Mouse (Mus musculus): ENCODE results near the gene Ikzf1.
A peak's percentile ranks its signal among the peaks of the same experiment; 100 is the strongest.

The Ikzf1 gene

GRCm38 (mm10) chr11:11765414-11765813, 80.6 kb downstream of the Ikzf1 start:
- peak; percentile 55 for DNase-seq (ENCODE audit: low read depth, low spot score)

GRCm38 (mm10) chr11:11766105-11766504, 81.3 kb downstream of the Ikzf1 start:
- peak; percentile 72 for DNase-seq (ENCODE audit: low read depth, low spot score)

GRCm38 (mm10) chr11:11766736-11767135, 81.9 kb downstream of the Ikzf1 start:
- no peak for DNase-seq (ENCODE audit: low read depth, low spot score)

DNA sequence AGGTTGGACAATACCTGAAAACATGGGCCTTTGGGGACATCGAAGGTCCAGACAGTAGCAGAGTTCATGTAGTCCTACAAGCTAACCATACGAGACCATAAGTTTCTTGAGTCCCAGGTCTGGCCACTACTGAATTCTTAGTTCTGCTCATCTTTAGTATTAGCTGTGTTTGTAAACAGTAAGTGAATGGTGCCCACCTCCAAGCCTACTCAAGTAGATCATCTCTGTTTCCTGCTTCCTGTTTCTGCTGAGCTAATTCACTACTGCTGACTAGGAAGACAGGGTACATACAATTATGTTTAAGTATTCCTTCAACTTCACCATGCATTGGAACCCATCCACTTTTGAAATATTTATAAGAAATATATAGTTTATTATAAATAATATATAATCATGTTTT, 83.3 kb downstream of the Ikzf1 start:
- peak; percentile 62 for DNase-seq (ENCODE audit: low read depth, low spot score)

DNA sequence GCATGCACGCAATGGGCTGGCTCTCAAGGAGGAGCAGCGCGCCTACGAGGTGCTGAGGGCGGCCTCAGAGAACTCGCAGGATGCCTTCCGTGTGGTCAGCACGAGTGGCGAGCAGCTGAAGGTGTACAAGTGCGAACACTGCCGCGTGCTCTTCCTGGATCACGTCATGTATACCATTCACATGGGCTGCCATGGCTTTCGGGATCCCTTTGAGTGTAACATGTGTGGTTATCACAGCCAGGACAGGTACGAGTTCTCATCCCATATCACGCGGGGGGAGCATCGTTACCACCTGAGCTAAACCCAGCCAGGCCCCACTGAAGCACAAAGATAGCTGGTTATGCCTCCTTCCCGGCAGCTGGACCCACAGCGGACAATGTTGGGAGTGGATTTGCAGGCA, 84.5 kb downstream of the Ikzf1 start:
- no peak for DNase-seq (ENCODE audit: low read depth, low spot score)

DNA sequence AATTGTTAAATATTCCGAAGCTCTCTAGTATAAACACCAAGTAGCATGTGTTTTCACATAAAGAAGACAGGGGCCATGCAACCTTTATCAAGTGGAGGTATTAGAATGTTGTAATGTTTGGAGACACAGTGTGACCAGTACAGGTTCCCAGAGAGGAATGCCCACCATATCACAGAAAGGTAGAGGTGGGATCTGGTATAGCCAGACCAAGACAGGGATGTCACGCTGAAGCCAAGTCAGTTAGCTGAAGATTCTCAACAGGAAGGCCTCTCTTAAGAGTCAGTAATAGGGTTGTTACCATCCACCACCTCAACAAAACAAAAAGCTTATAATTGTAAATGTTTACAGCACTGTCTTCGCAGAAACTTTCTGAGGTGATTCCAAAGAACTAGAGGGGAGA, 85.9 kb downstream of the Ikzf1 start:
- no peak for DNase-seq (ENCODE audit: low read depth, low spot score)

GRCm38 (mm10) chr11:11772196-11772595, 87.4 kb downstream of the Ikzf1 start:
- no peak for DNase-seq (ENCODE audit: low read depth, low spot score)

- DNase-seq (ENCODE audit: low read depth, low spot score): no peak
These were observed 89.6 kb downstream of the Ikzf1 start for GRCm38 (mm10) chr11:11774384-11774783.

DNA sequence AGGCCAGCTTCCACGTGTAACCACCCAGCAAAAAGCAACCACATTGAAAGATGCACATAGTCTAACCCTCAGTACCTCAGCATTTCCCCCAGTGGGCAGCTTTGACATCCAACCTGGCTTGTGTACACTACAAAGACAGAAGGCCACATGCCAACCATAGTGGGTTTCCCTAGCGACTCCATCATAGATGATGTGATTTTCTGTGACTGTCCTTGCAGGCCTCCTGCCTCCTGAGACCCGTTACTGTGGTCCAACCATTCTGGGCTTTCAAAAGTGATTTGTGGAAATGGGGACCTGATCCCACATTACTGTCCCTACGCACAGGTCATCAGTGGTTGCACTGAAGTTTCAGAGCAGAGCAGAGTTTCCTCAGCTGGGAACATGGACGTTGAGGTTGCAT, 90.1 kb downstream of the Ikzf1 start:
- DNase-seq (ENCODE audit: low read depth, low spot score): no peak

GRCm38 (mm10) chr11:11776071-11776821, 91.4 kb downstream of the Ikzf1 start:
- DNase-seq (ENCODE audit: low read depth, low spot score): peak; percentile 47

- DNase-seq (ENCODE audit: low read depth, low spot score): peak; percentile 95
These were observed 92.0 kb downstream of the Ikzf1 start for GRCm38 (mm10) chr11:11776822-11777174.

- DNase-seq (ENCODE audit: low read depth, low spot score): no peak
These were observed 92.4 kb downstream of the Ikzf1 start for GRCm38 (mm10) chr11:11777246-11777645.

GRCm38 (mm10) chr11:11777796-11778195, 93.0 kb downstream of the Ikzf1 start:
- peak; percentile 85 for DNase-seq (ENCODE audit: low read depth, low spot score)

DNA sequence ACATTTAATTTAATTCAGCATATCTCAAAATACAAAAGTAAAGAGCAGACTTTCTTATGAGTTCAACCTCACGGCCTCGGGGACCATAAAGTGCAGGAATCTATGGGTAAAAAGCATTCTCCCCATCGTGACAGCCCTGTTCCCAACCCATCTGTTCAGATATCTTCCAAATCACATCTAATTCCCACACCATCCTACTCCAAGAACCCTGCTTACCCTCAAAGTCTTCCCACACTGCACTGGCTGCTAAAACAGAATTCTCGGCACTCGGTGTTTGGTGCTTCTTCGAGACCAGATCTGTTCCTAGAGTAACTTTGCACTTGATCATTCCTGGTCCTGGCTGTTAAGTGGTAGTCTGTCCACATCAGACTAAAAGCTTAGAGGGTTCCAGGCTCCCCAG, 93.5 kb downstream of the Ikzf1 start:
- no peak for DNase-seq (ENCODE audit: low read depth, low spot score)

GRCm38 (mm10) chr11:11781728-11782127, 96.9 kb downstream of the Ikzf1 start:
- peak; percentile 76 for DNase-seq (ENCODE audit: low read depth, low spot score)

DNA sequence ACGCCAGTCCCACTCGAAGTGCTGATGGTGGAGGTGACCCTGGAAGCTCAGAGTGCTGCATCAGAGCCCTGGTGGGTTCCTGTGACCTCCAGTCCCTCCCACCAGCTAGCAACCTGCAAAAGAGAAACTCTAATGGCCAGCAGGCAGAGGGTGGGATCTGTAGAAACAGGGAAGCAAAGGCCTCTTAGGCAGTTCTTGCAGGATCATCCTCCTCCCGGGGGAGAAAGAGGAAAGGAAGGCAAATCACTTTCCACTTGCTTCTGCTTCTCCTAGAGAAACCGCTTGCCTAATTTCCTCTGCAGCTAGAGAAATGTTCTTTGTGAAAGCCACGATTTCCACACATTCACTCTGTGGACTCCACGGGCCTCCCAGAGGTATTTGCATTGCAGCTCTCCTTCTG, 100.7 kb downstream of the Ikzf1 start:
- DNase-seq (ENCODE audit: low read depth, low spot score): no peak

GRCm38 (mm10) chr11:11788521-11788974, 103.7 kb downstream of the Ikzf1 start:
- peak; percentile 90 for DNase-seq (ENCODE audit: low read depth, low spot score)

DNA sequence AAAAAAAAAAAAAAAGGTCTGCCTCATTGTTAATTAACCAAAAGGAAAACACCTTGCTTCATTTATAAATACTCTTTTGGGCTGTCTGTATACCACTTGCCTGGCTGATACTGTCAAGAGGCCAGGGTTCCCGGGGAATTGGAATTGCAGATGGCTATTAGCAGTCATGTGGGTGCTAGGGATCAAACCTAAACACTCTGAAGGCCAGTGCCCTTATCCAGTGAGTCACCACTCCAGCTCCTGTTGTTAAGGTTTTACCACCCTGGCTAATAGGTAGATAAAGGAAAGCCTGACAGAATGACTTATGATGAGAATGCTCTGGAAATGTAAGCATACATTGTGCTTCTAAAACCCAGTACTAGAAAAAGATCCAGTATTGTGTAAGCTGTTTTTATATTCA, 109.8 kb downstream of the Ikzf1 start:
- DNase-seq (ENCODE audit: low read depth, low spot score): no peak

DNA sequence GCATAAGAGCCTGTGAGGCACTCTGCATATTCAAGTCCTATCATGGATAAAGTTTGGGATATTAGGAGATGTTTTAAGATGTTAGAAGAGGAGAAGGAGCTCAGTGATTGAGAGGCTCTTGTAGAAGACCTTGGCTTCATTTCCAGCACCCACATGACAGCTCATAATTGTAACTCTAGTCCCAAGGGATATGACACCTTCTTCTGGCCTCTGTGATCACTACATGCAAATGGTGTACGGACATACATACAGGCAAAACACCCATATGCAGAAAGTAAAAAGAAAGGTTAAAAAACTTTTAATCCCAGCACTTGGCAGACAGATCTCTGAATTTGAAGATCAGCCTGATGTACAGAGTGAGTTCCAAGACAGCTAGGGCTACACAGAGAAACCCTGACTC, 113.9 kb downstream of the Ikzf1 start:
- DNase-seq (ENCODE audit: low read depth, low spot score): no peak

DNA sequence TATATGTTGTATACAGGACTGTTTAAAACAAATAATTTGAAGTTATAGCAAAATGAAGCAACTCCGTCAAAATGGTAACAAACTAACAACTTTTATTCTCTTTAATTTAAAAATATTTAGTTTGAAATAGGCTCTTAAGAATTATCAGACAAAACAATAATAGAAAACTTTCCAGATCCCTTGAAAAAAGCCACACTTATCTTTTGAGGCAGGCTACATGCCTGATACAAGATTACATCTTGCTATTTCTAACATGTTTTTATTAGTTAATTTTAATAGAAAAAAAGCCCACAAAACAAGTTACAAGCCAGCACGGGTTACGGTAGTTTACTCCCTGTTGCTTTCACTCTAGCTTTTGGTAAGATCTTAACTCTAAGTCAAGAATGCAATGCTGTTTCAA, 115.5 kb downstream of the Ikzf1 start:
- no peak for DNase-seq (ENCODE audit: low read depth, low spot score)

- no peak for DNase-seq (ENCODE audit: low read depth, low spot score)
These were observed 116.3 kb downstream of the Ikzf1 start for GRCm38 (mm10) chr11:11801067-11801466.

GRCm38 (mm10) chr11:11804421-11804820, 119.6 kb downstream of the Ikzf1 start:
- DNase-seq (ENCODE audit: low read depth, low spot score): no peak

GRCm38 (mm10) chr11:11805951-11806350, 121.1 kb downstream of the Ikzf1 start:
- DNase-seq (ENCODE audit: low read depth, low spot score): no peak
